Mouse (Mus musculus): ENCODE measurements around the gene Slc9a9.

GRCm38 (mm10) chr9:94955645-94956044 is 285.9 kb downstream of the Slc9a9 start:
- TF ChIP-seq GATA1 (IDR thresholded peaks at IDR 0.05; ENCODE audit: borderline replicate concordance, low read length) (no peak), FLI1 (IDR thresholded peaks at IDR 0.05; ENCODE audit: low read length) (no peak)

Measured in megakaryocyte, embryonic 14.5 days (primary cell).